Mouse (Mus musculus) limb, embryonic 10.5 days (tissue): ENCODE measurements at regions not wholly inside any gene's neighbourhood (a gene's known extent, or its start where the extent isn't known, plus 50 kb on each side); places are given as distances from the start of the nearest gene placed in this dataset.
A peak's percentile ranks its signal among the peaks of the same experiment; 100 is the strongest.

ENCODE experiments used
- DNase-seq: peaks from one replicate; pipeline ENCODE4 v3.0.0-alpha.2; 2017; ENCODE audit warnings: low spot score
- H3K27ac ChIP-seq: fragments of 300-500 bp; sonication (generic); 2 replicates; pipeline ENCODE4 v1.5.1; 2016; ENCODE audit warnings: mild to moderate bottlenecking
- H3K27me3 ChIP-seq: fragments of 300-500 bp; sonication (generic); 2 replicates; pipeline ENCODE4 v1.6.1; 2016; ENCODE audit warnings: low read depth, mild to moderate bottlenecking; ENCODE audit not compliant: poor library complexity, severe bottlenecking
- H3K36me3 ChIP-seq: fragments of 300-500 bp; sonication (generic); 2 replicates; pipeline ENCODE4 v1.6.1; 2016; ENCODE audit warnings: mild to moderate bottlenecking, moderate library complexity
- H3K4me1 ChIP-seq: fragments of 300-500 bp; sonication (generic); 2 replicates; pipeline ENCODE4 v1.6.1; 2016
- H3K4me3 ChIP-seq: fragments of 300-500 bp; sonication (generic); 2 replicates; pipeline ENCODE4 v1.5.1; 2016; ENCODE audit warnings: mild to moderate bottlenecking, moderate library complexity
- H3K9me3 ChIP-seq: fragments of 300-500 bp; sonication (generic); replicated peaks from 2 replicates; pipeline ENCODE4 v1.6.1; 2016; ENCODE audit warnings: mild to moderate bottlenecking
- WGBS: fragments of 180-500 bp; shearing (Covaris S2); methylation state at CpG from one replicate; pipeline ENCODE4 v1.1.7; 2016; 5-methylcytosine and 5-hydroxymethylcytosine counted together

DNA sequence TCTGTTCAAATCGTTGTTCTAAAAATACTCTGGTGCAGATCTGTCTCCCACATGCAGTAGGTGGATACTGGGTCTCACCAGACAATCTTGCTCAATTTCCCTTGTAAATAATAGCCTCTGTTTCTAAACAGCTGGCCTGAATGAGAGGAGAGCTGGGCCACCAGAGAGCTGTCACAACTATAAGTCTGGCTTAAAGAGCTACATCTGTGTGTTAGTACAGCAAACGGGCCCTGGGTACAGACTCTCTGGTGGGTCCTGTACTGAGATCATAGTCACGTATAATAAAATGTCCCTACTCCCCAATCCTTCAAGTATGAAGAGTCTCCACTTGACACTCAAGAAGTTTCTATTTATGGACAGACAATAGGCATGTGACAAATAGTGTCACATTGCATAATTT lies 375.7 kb upstream of the Noct start:
- no peak overlapping the region for H3K27ac ChIP-seq
- peaks cover 8% of the 10 kb centered on the region; the same call in 1 of the 2 replicates for H3K4me1 ChIP-seq
- no peaks in the 10 kb centered on the region for H3K9me3 ChIP-seq
- 85% methylated on average over 3 of the region's 3 CpGs for WGBS
- no peaks in the 10 kb centered on the region for H3K36me3 ChIP-seq
- no peak overlapping the region for H3K4me3 ChIP-seq
- H3K27me3 ChIP-seq, result no peaks in the 10 kb centered on the region
- no peak for DNase-seq

- Histone ChIP-seq H3K4me3 (no peak overlapping the region), H3K9me3 (no peaks in the 10 kb centered on the region), H3K27ac (no peak overlapping the region), H3K36me3 (no peaks in the 10 kb centered on the region), H3K4me1 (no peaks in the 10 kb centered on the region), H3K27me3 (no peaks in the 10 kb centered on the region)
- WGBS, result 89% methylated on average over 5 of the region's 5 CpGs
- DNase-seq, result no peak
Measured at GRCm38 (mm10) chr3:50851083-50851637, 373.1 kb upstream of the Noct start.

DNA sequence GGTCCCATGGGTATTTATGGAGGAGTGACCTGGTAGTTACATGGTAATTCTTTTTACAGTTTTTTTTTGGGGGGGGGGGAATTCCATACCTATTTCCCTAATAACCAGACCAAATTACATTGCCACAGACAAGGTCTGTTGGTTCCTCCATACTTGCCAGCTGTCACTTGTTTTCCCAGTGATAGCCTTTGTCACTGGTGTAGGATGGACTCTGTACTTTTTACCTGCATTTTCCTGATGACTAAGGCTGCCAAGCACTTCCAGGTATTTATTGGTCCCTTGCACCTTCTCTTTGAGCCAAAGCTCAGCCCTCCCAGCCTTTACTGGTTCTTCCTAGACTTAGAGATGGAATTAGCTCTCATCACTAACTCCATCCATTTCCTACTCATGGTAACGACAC lies 357.1 kb upstream of the Noct start:
- Histone ChIP-seq H3K9me3 (no peaks in the 10 kb centered on the region), H3K4me3 (no peak overlapping the region), H3K36me3 (no peaks in the 10 kb centered on the region), H3K4me1 (no peaks in the 10 kb centered on the region), H3K27me3 (no peaks in the 10 kb centered on the region), H3K27ac (no peak overlapping the region)
- 84% methylated on average over 1 of the region's 1 CpGs for WGBS
- DNase-seq, result no peak

GRCm38 (mm10) chr3:50869211-50869610 lies 355.0 kb upstream of the Noct start:
- Histone ChIP-seq H3K4me3 (no peak overlapping the region), H3K27ac (no peak overlapping the region), H3K9me3 (no peaks in the 10 kb centered on the region), H3K36me3 (no peaks in the 10 kb centered on the region), H3K4me1 (no peaks in the 10 kb centered on the region), H3K27me3 (no peaks in the 10 kb centered on the region)
- 93% methylated on average over 3 of the region's 3 CpGs for WGBS
- DNase-seq, result no peak

- peaks cover 9% of the 10 kb centered on the region for H3K4me1 ChIP-seq
- DNase-seq, result no peak
- no peaks in the 10 kb centered on the region for H3K36me3 ChIP-seq
- H3K4me3 ChIP-seq, result no peak overlapping the region
- H3K27me3 ChIP-seq, result no peaks in the 10 kb centered on the region
- no peak overlapping the region for H3K27ac ChIP-seq
- 95% methylated on average over 4 of the region's 4 CpGs for WGBS
- no peaks in the 10 kb centered on the region for H3K9me3 ChIP-seq
Measured at GRCm38 (mm10) chr3:50879050-50879449, 345.2 kb upstream of the Noct start.

- H3K27me3 ChIP-seq, result no peaks in the 10 kb centered on the region
- H3K36me3 ChIP-seq, result no peaks in the 10 kb centered on the region
- 88% methylated on average over 8 of the region's 8 CpGs for WGBS
- H3K4me1 ChIP-seq, result peaks cover 9% of the 10 kb centered on the region
- H3K27ac ChIP-seq, result no peak overlapping the region
- H3K4me3 ChIP-seq, result no peak overlapping the region
- DNase-seq, result no peak
- H3K9me3 ChIP-seq, result no peaks in the 10 kb centered on the region
Measured at GRCm38 (mm10) chr3:50879595-50879994, 344.7 kb upstream of the Noct start.

DNA sequence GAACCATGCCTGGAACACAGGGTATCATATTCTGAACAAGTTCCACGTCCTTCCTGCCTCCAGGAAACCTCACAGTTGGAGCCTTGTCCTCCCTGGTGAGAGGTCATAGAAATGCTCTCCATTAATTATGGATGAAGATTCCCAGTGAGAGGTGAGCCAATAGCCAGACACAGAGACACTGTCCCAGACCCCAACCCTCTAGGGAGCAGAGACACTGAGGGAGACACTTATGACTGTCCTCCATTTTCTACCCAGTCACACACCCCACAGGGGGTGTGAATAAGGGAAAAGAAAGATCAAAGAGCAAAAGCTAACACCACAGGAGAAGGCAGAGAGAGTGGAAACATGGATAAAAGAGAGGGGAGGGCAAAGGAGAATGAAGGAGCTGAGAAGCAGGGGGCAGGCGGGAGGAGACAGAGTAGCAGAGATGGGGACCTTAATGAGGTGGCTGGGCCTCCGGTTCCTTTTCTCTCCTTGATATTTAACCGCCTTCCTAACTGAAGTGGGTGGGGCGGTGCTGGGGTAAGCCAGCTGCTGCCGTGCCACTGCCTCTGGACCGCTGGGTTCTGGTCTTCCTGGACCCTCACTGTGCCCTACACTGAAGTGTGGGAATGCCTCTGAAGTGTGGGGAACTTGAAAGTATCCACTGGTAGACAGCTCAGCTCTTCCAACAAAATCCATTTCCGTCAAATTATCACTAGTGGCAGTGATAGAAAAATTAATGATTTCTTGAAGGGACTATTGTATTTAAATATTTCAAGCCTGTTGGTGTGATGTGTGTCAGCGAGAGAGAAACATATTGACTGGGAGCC lies 342.6 kb upstream of the Noct start:
- Histone ChIP-seq H3K27ac (no peak overlapping the region), H3K36me3 (no peaks in the 10 kb centered on the region), H3K27me3 (no peaks in the 10 kb centered on the region), H3K9me3 (no peaks in the 10 kb centered on the region), H3K4me3 (no peak overlapping the region), H3K4me1 (peaks cover 9% of the 10 kb centered on the region)
- no peak for DNase-seq
- WGBS, result 15% methylated on average over 9 of the region's 9 CpGs

DNA sequence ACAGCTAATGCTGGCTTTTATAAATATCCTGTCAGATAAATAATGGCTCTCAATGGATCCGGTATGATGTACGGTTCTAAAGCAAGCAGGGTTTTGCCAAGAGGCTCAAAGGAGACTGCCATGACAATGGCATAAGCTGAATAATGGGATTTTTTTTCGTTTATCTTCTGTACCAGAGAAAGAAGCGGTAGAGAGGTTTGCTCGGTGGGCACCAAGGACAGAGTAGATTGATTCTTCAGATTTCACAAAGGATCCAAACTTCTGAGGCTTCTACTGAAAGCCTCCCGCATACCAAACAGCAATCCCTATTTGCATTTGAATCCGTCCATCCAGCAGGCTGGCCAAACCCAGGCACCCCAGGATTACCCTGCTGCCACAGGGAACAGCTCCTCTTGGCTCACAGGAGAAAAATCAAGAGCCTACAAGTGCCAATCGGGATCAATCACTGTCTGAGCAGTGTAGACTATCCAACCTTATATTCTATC lies 342.0 kb upstream of the Noct start:
- no peak overlapping the region for H3K4me3 ChIP-seq
- no peak for DNase-seq
- no peak overlapping the region for H3K27ac ChIP-seq
- no peaks in the 10 kb centered on the region for H3K9me3 ChIP-seq
- peaks cover 15% of the 10 kb centered on the region for H3K4me1 ChIP-seq
- no peaks in the 10 kb centered on the region for H3K27me3 ChIP-seq
- WGBS, result 19% methylated on average over 8 of the region's 8 CpGs
- H3K36me3 ChIP-seq, result no peaks in the 10 kb centered on the region

- H3K4me1 ChIP-seq, result peaks cover 14% of the 10 kb centered on the region
- no peaks in the 10 kb centered on the region for H3K36me3 ChIP-seq
- H3K27me3 ChIP-seq, result no peaks in the 10 kb centered on the region
- no peak overlapping the region for H3K4me3 ChIP-seq
- no peak for DNase-seq
- no peaks in the 10 kb centered on the region for H3K9me3 ChIP-seq
- 89% methylated on average over 10 of the region's 10 CpGs for WGBS
- no peak overlapping the region for H3K27ac ChIP-seq
Measured at GRCm38 (mm10) chr3:50886336-50886735, 337.9 kb upstream of the Noct start.

- Histone ChIP-seq H3K27me3 (no peaks in the 10 kb centered on the region), H3K27ac (peak overlapping the region; percentile 72), H3K4me3 (no peak overlapping the region), H3K36me3 (no peaks in the 10 kb centered on the region), H3K4me1 (peaks cover 8% of the 10 kb centered on the region), H3K9me3 (no peaks in the 10 kb centered on the region)
- DNase-seq, result no peak
- WGBS, result 50% methylated on average over 7 of the region's 7 CpGs
Measured at GRCm38 (mm10) chr3:50887002-50887401, 337.2 kb upstream of the Noct start.

GRCm38 (mm10) chr3:50888571-50889210 lies 335.6 kb upstream of the Noct start:
- Histone ChIP-seq H3K36me3 (no peaks in the 10 kb centered on the region), H3K27ac (no peak overlapping the region), H3K9me3 (no peaks in the 10 kb centered on the region), H3K4me1 (peaks cover 7% of the 10 kb centered on the region), H3K27me3 (no peaks in the 10 kb centered on the region), H3K4me3 (no peak overlapping the region)
- WGBS, result 95% methylated on average over 4 of the region's 4 CpGs
- DNase-seq, result no peak

DNA sequence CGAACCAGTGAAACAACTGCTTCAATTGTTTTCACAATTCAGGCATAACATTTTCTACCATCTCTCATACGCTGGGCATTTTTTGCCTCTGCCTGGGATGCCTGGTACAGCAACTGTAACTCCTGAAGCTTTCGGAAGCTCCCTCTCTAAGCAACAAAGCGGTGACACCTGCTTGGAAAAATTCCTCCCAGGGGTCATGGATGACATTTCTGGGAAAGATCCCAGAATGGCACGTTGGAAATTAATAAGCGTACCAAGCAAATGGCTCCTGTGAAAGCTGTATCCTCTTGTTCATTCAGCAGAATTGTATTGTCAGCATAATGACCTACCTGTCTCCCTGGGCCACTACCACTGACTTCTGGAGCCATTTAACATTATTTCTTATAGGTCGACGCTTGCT lies 333.7 kb upstream of the Noct start:
- WGBS, result 93% methylated on average over 8 of the region's 8 CpGs
- H3K36me3 ChIP-seq, result no peaks in the 10 kb centered on the region
- H3K4me1 ChIP-seq, result peaks cover 7% of the 10 kb centered on the region
- H3K27me3 ChIP-seq, result no peaks in the 10 kb centered on the region
- H3K27ac ChIP-seq, result no peak overlapping the region
- no peaks in the 10 kb centered on the region for H3K9me3 ChIP-seq
- DNase-seq, result no peak
- H3K4me3 ChIP-seq, result no peak overlapping the region

GRCm38 (mm10) chr3:50898179-50898578 lies 326.1 kb upstream of the Noct start:
- H3K4me1 ChIP-seq, result peaks cover 10% of the 10 kb centered on the region; the same call in 1 of the 2 replicates
- no peak overlapping the region for H3K4me3 ChIP-seq
- DNase-seq, result no peak
- no peaks in the 10 kb centered on the region for H3K27me3 ChIP-seq
- no peak overlapping the region for H3K27ac ChIP-seq
- H3K36me3 ChIP-seq, result no peaks in the 10 kb centered on the region
- no peaks in the 10 kb centered on the region for H3K9me3 ChIP-seq
- 88% methylated on average over 9 of the region's 9 CpGs for WGBS
